Mouse (Mus musculus) liver, adult 2 months (tissue): ENCODE data around the gene Catip.
"Not testable (repeated sequence)": the region's sequence is repeated elsewhere in the genome, so short reads cannot be mapped to it uniquely, and the experiment has no call there.

Experiments
- CTCF ChIP-seq: fragments of 200-500 bp; IDR thresholded peaks from 2 replicates; pipeline ENCODE4 v1.5.1; 2011; ENCODE audit warnings: low read depth, low read length, control low read depth
- POLR2A ChIP-seq: fragments of 200-500 bp; IDR thresholded peaks from 2 replicates; pipeline ENCODE4 v1.6.1; 2011; ENCODE audit warnings: low read length, control low read depth; ENCODE audit not compliant: insufficient read depth; ENCODE audit errors: extremely low read depth

- not testable (repeated sequence) for TF ChIP-seq CTCF, POLR2A
Measured at GRCm38 (mm10) chr1:74326916-74327315, 35.0 kb upstream of the Catip start.
